8 mouse cellular contexts compared by ENCODE assay signal in the genomic region with DNA sequence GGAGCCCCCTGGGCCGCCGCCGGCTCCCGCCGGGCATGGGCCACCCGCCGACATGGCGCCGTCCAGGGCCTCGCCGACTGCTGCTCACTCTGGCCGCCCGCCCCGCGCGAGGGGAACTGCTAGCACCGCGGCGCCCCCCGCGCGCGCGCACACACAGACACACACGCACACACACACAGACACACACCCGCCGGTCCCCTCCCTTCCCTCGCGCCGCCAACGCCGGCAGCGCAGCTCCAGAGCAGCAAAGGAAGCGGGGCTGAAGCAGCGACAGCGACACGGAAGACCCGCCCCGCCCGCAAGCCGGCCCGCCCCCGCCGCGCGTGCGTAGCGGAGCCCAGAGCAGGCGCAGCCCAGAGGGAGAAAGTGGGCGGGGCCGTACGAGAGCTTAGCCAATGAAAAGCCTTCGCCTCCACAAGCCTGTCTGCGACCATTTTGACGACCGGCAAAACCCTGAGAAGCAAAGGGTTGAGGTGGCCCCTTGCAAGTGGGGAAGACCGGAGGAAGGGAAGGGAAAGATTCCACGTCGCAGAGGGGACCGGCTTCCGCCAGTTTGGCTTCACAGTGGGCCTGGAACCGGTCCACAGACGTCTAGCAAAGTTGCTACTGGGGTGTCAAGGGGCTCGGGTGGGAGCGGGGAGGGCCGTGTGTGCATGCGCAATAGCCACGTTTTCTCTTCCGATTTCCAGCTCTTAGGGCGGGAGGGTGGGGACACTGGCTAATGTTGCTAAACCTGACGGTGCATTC. TPM values are rescaled to one million over a fixed set of nuclear protein-coding genes. Genes with fewer than 3 reads are reported as not detected.
DNase-seq lines count a peak whose midpoint lies in the region; ATAC-seq lines count a peak whose summit lies in the region.

A gene (minus strand): TSS at position 280 of the 747 bp plus-strand sequence.

- peak; percentile 86 for ATAC-seq in inflammation-experienced regulatory T-cells, adult 6 months
- peak; percentile 94 for ATAC-seq in megakaryocyte-erythroid progenitor cell, adult 5-6 weeks (replicated peaks; ENCODE audit: low FRiP score, low TSS enrichment, poor library complexity, severe bottlenecking)

- peak; percentile 97 for DNase-seq in adipocyte (ENCODE audit: low spot score)
- DNase-seq in embryo, embryonic 10 days (ENCODE audit: low spot score) = peak; percentile 97
- DNase-seq in gastrocnemius, postnatal 14 days = peak; percentile 98
- DNase-seq in left cerebral cortex, postnatal 10 days (ENCODE audit: extremely low spot score in 1 of 2, low spot score in 2 of 2) = peak; percentile 97 to 99
- peak; percentile 98 for DNase-seq in right cerebral cortex, postnatal 25 days
- peak; percentile 94 to 96 for DNase-seq in urinary bladder, postnatal 4 days (ENCODE audit: low spot score in 2 of 2)

- intact Hi-C loops in gastrocnemius, postnatal 14 days (cut with DNase I; ENCODE audit: low total_unique reads) = loop anchor here (10.0 kb wide), 1 partner anchor 277 kb away; no protein-coding TSS in a partner anchor
- intact Hi-C loops in left cerebral cortex, postnatal 10 days (cut with DNase I) = loop anchor here (2.0 to 10.0 kb wide), 3 partner anchors 149 to 827 kb away; a partner anchor contains a TSS

RNA-seq across cellular contexts. Expression of the gene that starts here (rescaled TPM):
- 10 to 100 TPM; 10.4 to 11.3 TPM for total RNA-seq in gastrocnemius, postnatal 14 days (2021)
- polyA plus RNA-seq in inflammation-experienced regulatory T-cells, adult 6 months (2017; shearing (Covaris generic)) = 1 to 10 TPM; 5.5 to 8.1 (median 6.0) TPM
- total RNA-seq in left cerebral cortex, postnatal 10 days (2021) = 10 to 100 TPM; 59.2 to 61.9 TPM
- total RNA-seq in megakaryocyte-erythroid progenitor cell, adult 5-6 weeks (2014; fragmentation: Nextera tagmentation) = 12.4 and 18.5 TPM in 2 replicates
- 12.6 and 19.5 TPM in 2 replicates for total RNA-seq in megakaryocyte-erythroid progenitor cell, adult 5-6 weeks (2017)

Comparison
In these comparisons a context has a peak if more than half of its experiments do, and no peak if none do; other contexts are left out.
1. Peak in every context shown above with its lines: DNase-seq and ATAC-seq.